Mouse (Mus musculus) small intestine, adult 2 months (tissue): ENCODE measurements around the gene Ppp1r1a.

Experiments used
- CTCF ChIP-seq: fragments of 200-500 bp; IDR thresholded peaks from 2 replicates; pipeline ENCODE4 v1.5.1; 2012; ENCODE audit warnings: low read depth, mild to moderate bottlenecking, control low read depth, inconsistent platforms, low read length, moderate library complexity, mixed read lengths; ENCODE audit not compliant: insufficient replicate concordance, insufficient read length; ENCODE audit errors: extremely low read depth
- POLR2A ChIP-seq: fragments of 200-500 bp; IDR thresholded peaks from 2 replicates; pipeline ENCODE4 v1.6.1; 2012; ENCODE audit warnings: low read depth, mild to moderate bottlenecking, control low read depth, inconsistent platforms, low read length, moderate library complexity

- TF ChIP-seq CTCF = no peak
- no peak for TF ChIP-seq POLR2A
Observed at GRCm38 (mm10) chr15:103488336-103488735, 49.5 kb downstream of the Ppp1r1a start.
